Mouse (Mus musculus): ENCODE results near the gene Tmem236. TPM values are rescaled to one million over a fixed set of nuclear protein-coding genes. Genes with fewer than 3 reads are reported as not detected.
A peak's percentile ranks its signal among the peaks of the same experiment; 100 is the strongest.

The Tmem236 gene
- polyA plus RNA-seq, 1 experiment, result not detected

- Histone ChIP-seq H3K9me3 (no peaks in the 10 kb centered on the region), H3K4me1 (peaks cover 9% of the 10 kb centered on the region), H3K36me3 (replicated peaks; ENCODE audit: low read length) (peaks cover 60% of the 10 kb centered on the region), H3K4me3 (replicated peaks) (no peak overlapping the region), H3K27me3 (replicated peaks) (no peaks in the 10 kb centered on the region)
- TF ChIP-seq FLI1 (IDR thresholded peaks at IDR 0.05; ENCODE audit: low read length) (no peak), GATA1 (IDR thresholded peaks at IDR 0.05; ENCODE audit: borderline replicate concordance, low read length) (no peak)
Measured at GRCm38 (mm10) chr2:14150829-14151228, 23.5 kb upstream of the Tmem236 start.

DNA sequence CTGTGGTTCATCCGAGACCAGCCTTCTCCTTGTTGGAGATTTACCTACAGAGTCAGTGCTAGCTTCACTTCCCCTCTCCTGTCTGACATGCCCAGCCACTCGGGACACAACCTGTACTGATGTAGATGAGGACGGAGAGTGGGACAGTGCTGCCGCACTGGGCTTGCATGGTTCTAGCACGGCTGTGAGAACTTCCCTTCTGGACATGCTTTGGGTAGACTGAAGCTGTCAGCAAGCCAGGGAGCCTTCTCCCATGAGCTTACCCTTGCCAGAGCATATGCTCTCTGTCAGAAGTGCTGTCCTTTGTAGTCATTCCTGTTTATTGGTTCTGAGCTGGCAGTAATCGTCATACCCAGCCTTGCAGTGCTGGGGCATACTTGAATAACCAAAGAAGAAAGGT is 22.5 kb upstream of the Tmem236 start:
- TF ChIP-seq GATA1 (IDR thresholded peaks at IDR 0.05; ENCODE audit: borderline replicate concordance, low read length) (no peak), FLI1 (IDR thresholded peaks at IDR 0.05; ENCODE audit: low read length) (no peak)
- no peaks in the 10 kb centered on the region for H3K27me3 ChIP-seq (replicated peaks)
- peaks cover 9% of the 10 kb centered on the region for H3K4me1 ChIP-seq
- H3K36me3 ChIP-seq (replicated peaks; ENCODE audit: low read length), result peaks cover 57% of the 10 kb centered on the region
- no peaks in the 10 kb centered on the region for H3K9me3 ChIP-seq
- H3K4me3 ChIP-seq (replicated peaks), result no peak overlapping the region

DNA sequence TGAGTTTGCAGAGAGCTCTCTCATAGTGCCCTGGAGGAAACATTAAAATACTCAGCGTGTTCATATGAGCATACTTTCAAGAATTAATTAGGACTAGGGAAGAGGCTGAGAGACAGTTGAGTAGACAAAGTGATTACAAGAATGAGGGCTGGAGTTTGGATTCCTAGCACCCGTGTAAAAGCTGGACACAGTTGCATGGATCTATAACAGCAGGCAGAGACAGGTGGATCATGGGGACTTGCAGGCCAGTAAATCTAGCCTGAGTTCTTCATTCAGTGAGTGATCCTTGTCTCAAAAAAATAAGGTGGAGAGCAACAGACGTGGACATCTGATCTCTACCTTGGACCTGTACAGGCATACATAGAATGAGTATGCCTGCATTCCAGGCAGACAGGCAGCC is 15.3 kb upstream of the Tmem236 start:
- Histone ChIP-seq H3K4me1 (peaks cover 32% of the 10 kb centered on the region), H3K4me3 (replicated peaks) (no peak overlapping the region), H3K9me3 (no peaks in the 10 kb centered on the region), H3K36me3 (replicated peaks; ENCODE audit: low read length) (peaks cover 38% of the 10 kb centered on the region), H3K27me3 (replicated peaks) (no peaks in the 10 kb centered on the region)
- TF ChIP-seq FLI1 (IDR thresholded peaks at IDR 0.05; ENCODE audit: low read length) (no peak), GATA1 (IDR thresholded peaks at IDR 0.05; ENCODE audit: borderline replicate concordance, low read length) (no peak)

- H3K4me1 ChIP-seq, result peaks cover 36% of the 10 kb centered on the region
- peaks cover 36% of the 10 kb centered on the region for H3K36me3 ChIP-seq (replicated peaks; ENCODE audit: low read length)
- no peaks in the 10 kb centered on the region for H3K9me3 ChIP-seq
- TF ChIP-seq FLI1 (IDR thresholded peaks at IDR 0.05; ENCODE audit: low read length) (no peak), GATA1 (IDR thresholded peaks at IDR 0.05; ENCODE audit: borderline replicate concordance, low read length) (no peak)
- no peaks in the 10 kb centered on the region for H3K27me3 ChIP-seq (replicated peaks)
- no peak overlapping the region for H3K4me3 ChIP-seq (replicated peaks)
Measured at GRCm38 (mm10) chr2:14159756-14160155, 14.6 kb upstream of the Tmem236 start.

- Histone ChIP-seq H3K9me3 (no peaks in the 10 kb centered on the region), H3K4me3 (replicated peaks) (peak overlapping the region; percentile 21), H3K27me3 (replicated peaks) (no peaks in the 10 kb centered on the region), H3K4me1 (peaks cover 70% of the 10 kb centered on the region), H3K36me3 (replicated peaks; ENCODE audit: low read length) (peaks cover 12% of the 10 kb centered on the region)
- no peak for TF ChIP-seq GATA1 (IDR thresholded peaks at IDR 0.05; ENCODE audit: borderline replicate concordance, low read length)
- TF ChIP-seq FLI1 (IDR thresholded peaks at IDR 0.05; ENCODE audit: low read length), result no peak
Measured at GRCm38 (mm10) chr2:14164459-14165030, 9.8 kb upstream of the Tmem236 start.

DNA sequence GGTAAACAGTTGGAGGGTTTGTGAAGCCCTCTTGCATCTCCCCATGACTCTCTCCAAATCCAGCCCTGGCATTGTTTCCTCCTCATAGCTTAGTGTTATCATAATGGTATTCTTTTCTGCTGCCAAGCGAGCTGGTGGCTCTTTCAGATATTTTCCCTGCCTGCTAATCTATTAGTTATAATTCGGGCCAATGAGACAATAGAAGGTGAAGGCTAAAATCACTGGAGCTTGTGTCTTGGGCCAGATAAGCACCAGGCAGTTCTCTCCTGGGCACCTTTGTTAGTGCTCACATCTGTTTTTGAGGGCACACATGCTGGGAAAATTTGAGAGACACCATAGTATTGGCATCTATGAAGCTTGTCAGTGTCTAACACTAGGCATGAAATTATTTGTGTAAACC is 9.3 kb upstream of the Tmem236 start:
- H3K4me3 ChIP-seq (replicated peaks), result peak overlapping the region; percentile 21
- H3K27me3 ChIP-seq (replicated peaks), result no peaks in the 10 kb centered on the region
- peaks cover 70% of the 10 kb centered on the region for H3K4me1 ChIP-seq
- no peaks in the 10 kb centered on the region for H3K9me3 ChIP-seq
- no peak for TF ChIP-seq FLI1 (IDR thresholded peaks at IDR 0.05; ENCODE audit: low read length)
- TF ChIP-seq GATA1 (IDR thresholded peaks at IDR 0.05; ENCODE audit: borderline replicate concordance, low read length), result no peak
- H3K36me3 ChIP-seq (replicated peaks; ENCODE audit: low read length), result peaks cover 12% of the 10 kb centered on the region

DNA sequence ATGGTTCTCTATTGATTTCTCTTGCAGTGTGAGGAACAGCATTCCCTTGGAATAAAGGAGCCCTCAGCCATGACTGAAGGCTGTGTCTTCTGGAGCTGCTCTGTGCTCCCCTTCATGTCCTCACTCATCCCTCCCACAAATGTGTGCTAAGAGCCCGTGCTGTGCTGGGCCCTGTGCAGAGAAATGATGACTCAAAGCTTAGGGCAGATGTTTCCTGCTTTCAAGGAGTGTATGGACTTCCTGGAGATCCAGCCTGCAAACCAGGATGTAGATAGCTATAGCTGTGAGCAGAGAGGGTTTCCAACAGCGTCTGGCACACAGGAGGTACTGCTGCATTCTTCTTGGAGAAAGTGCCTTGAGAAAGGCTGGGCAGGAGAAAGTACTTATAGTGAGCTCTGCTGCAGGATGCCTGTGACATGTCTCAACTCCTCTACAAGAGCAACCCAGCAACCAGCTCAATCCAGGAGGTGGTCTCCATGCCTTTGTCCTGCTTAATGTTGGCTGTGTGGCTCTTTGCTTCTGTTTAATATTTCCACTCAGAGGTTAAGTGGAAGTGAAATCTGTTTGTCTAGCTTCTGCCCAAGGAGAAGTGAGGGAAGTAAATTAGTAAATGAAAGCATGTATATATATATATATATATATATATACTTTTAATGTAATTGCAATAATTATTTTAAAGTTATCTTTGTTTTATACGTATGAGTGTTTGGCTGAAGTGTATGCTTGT is 8.5 kb upstream of the Tmem236 start:
- peaks cover 65% of the 10 kb centered on the region for H3K4me1 ChIP-seq
- TF ChIP-seq GATA1 (IDR thresholded peaks at IDR 0.05; ENCODE audit: borderline replicate concordance, low read length) (peak; percentile 55; the same call in 1 of the 3 replicates), FLI1 (IDR thresholded peaks at IDR 0.05; ENCODE audit: low read length) (0 out of 2 replicates have a peak, but pooled peaks have one; percentile 45)
- H3K9me3 ChIP-seq, result no peaks in the 10 kb centered on the region
- peak overlapping the region; percentile 81 for H3K4me3 ChIP-seq (replicated peaks)
- H3K36me3 ChIP-seq (replicated peaks; ENCODE audit: low read length), result peaks cover 12% of the 10 kb centered on the region
- no peaks in the 10 kb centered on the region for H3K27me3 ChIP-seq (replicated peaks)

DNA sequence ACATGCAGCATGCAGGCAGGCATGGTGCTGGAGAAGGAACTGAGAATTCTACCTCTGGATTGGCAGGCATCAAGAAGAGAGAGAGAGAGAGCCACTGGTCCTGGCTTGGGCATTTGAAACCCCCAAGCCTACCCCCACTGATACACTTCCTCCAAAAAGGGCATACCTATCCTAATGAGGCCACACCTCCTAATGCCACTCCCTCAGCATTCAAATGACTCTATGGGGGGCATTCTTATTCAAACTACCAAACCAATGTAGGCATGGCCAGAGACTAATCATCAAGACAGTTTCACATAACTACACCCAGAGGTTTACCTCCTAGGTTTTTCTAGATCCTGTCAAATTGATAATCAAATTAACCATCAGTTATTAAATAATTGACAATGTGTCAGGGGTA is 6.6 kb upstream of the Tmem236 start:
- TF ChIP-seq FLI1 (IDR thresholded peaks at IDR 0.05; ENCODE audit: low read length) (no peak), GATA1 (IDR thresholded peaks at IDR 0.05; ENCODE audit: borderline replicate concordance, low read length) (no peak)

GRCm38 (mm10) chr2:14176460-14177193 is 2.3 kb downstream of the Tmem236 start:
- no peaks in the 10 kb centered on the region for H3K36me3 ChIP-seq (replicated peaks; ENCODE audit: low read length)
- H3K27me3 ChIP-seq (replicated peaks), result no peaks in the 10 kb centered on the region
- no peak overlapping the region for H3K4me3 ChIP-seq (replicated peaks)
- H3K4me1 ChIP-seq, result peaks cover 48% of the 10 kb centered on the region
- H3K9me3 ChIP-seq, result 0 out of 2 replicates have a peak, but pooled peaks cover 2% of the 10 kb centered on the region
- no peak for TF ChIP-seq GATA1 (IDR thresholded peaks at IDR 0.05; ENCODE audit: borderline replicate concordance, low read length)
- no peak for TF ChIP-seq FLI1 (IDR thresholded peaks at IDR 0.05; ENCODE audit: low read length)

More for the DNA sequence above, 6.6 kb upstream of the Tmem236 start:
- Histone ChIP-seq H3K4me1 (peaks cover 55% of the 10 kb centered on the region), H3K27me3 (replicated peaks) (no peaks in the 10 kb centered on the region), H3K4me3 (replicated peaks) (no peak overlapping the region), H3K9me3 (no peaks in the 10 kb centered on the region), H3K36me3 (replicated peaks; ENCODE audit: low read length) (peaks cover 11% of the 10 kb centered on the region)

GRCm38 (mm10) chr2:14184375-14184774 is 10.1 kb downstream of the Tmem236 start:
- TF ChIP-seq GATA1 (IDR thresholded peaks at IDR 0.05; ENCODE audit: borderline replicate concordance, low read length), result no peak
- TF ChIP-seq FLI1 (IDR thresholded peaks at IDR 0.05; ENCODE audit: low read length), result no peak
- peaks cover 10% of the 10 kb centered on the region for H3K36me3 ChIP-seq (replicated peaks; ENCODE audit: low read length)
- no peak overlapping the region for H3K4me3 ChIP-seq (replicated peaks)
- no peaks in the 10 kb centered on the region for H3K27me3 ChIP-seq (replicated peaks)
- peaks cover 8% of the 10 kb centered on the region; the same call in 1 of the 2 replicates for H3K9me3 ChIP-seq
- peaks cover 42% of the 10 kb centered on the region for H3K4me1 ChIP-seq
